Mouse (Mus musculus): ENCODE results near the gene Scml4.

GRCm38 (mm10) chr10:42856574-42856973, 3.6 kb upstream of the Scml4 start:
- TF ChIP-seq CTCF (IDR thresholded peaks at IDR 0.05; ENCODE audit: low read depth, low read length) (no peak), POLR2A (IDR thresholded peaks at IDR 0.05; ENCODE audit: borderline replicate concordance, low read depth, low read length) (no peak)
